Mouse (Mus musculus): ENCODE results near the gene Lyve1. TPM values are rescaled to one million over a fixed set of nuclear protein-coding genes. Genes with fewer than 3 reads are reported as not detected.

Lyve1 gene
- polyA plus RNA-seq (2017; shearing (Covaris generic)) = not detected

DNA sequence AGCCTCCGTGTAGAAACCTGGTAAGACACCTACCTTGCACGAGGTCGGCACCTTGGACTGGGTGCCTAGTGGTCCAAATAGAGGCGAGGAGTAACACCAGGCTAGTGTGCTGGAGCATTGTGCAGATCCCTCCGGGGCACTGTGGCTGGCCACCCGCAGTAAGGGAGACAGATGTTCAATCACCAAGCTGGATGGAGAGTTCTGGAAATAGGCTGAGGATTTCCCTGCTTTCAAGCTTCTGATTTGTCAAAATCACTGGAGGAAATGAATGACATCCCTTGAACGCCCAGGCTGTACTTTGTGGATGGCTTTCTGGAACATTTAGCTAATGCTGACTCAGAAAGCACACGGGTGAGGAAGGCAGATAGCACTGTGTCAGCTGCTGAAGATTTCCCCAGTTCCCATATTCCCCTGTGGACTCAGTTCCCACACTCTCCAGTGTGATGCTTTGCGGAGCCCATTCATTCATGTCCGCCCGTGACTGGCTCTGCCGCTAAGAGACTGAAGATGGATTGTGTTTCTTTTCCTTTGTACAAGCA is at the start of gene Lyve1:
Gene Lyve1 (minus strand): TSS at position 489 of the 539 bp plus-strand sequence.

DNA sequence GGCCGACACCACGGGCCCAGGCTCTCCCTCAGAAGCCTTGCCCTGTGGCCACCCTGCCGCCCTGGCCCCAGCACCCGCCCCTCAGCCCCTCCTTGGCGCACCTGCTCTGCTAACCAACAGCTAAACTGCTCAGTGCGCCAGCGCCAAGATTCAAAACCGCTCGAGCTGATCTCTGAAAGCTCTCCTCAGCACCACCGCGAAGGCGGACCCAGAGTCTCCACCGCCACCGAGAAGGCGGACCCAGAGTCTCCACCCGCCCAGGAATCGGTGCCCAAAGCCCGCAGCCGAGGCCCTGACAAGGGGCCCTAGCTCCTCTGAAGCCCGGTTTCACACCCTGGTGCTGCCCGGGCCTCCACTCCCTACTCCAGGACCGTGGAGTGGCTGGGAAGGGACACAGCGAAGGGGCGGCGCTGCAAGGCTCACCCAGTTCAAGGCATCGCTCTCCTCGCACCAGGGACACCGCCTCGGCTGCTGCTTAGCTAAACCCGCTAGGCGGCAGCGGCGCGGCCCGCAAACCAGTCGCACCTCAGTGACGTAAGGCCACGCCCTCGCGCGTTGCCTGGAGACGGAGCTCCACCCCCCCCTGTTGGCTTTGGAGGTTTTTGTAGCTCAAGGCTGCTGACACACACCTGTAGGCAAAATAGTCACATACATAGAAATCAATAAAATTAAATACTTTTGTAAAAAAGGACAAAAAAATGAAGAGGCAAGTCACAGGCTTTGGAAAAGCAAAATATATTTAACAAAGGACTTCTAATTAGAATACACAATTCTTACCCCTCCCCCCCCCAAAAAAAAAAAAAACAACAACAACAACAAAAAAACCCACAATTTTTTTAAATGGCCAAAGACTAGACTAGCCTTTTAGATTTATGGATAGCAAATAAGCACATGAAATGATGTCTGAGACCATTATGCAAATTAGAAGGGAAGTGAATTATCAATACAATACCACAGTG is 18.8 kb downstream of the Lyve1 start, which contains the start of gene Rnf141:
Gene Rnf141 (minus strand): TSS at position 542 of the 959 bp plus-strand sequence.

Other genes with a start within 250 kb of the Lyve1 start
- gene Sbf2, start 248.3 kb downstream of the Lyve1 start, polyA plus RNA-seq (2017; shearing (Covaris generic)) = 4.1 TPM
- not detected for gene Adm, start 235.6 kb downstream of the Lyve1 start, polyA plus RNA-seq (2017; shearing (Covaris generic))
- gene Ampd3, start 95.0 kb downstream of the Lyve1 start, polyA plus RNA-seq (2017; shearing (Covaris generic)) = 4.7 TPM
- 18.2 TPM for gene Rnf141, start 18.8 kb downstream of the Lyve1 start, polyA plus RNA-seq (2017; shearing (Covaris generic))
- gene Mrvi1, start 119.2 kb upstream of the Lyve1 start, polyA plus RNA-seq (2017; shearing (Covaris generic)) = 0.60 TPM
- gene Ctr9, start 165.7 kb upstream of the Lyve1 start, polyA plus RNA-seq (2017; shearing (Covaris generic)) = 82.2 TPM
- 1,003 TPM for gene Eif4g2, start 219.8 kb upstream of the Lyve1 start, polyA plus RNA-seq (2017; shearing (Covaris generic))